Mouse (Mus musculus) adrenal gland, adult (tissue): ENCODE data around the gene Ccdc157.
"Not testable (repeated sequence)": the region's sequence is repeated elsewhere in the genome, so short reads cannot be mapped to it uniquely, and the experiment has no call there.

ENCODE experiments used
- DNase-seq, 2 experiments: peaks; one replicate each; pipeline ENCODE4 v3.0.0; 2022 to 2023; ENCODE audit warnings: low spot score in 1 of 2; ENCODE audit not compliant: inconsistent age in 2 of 2

The Ccdc157 gene

DNA sequence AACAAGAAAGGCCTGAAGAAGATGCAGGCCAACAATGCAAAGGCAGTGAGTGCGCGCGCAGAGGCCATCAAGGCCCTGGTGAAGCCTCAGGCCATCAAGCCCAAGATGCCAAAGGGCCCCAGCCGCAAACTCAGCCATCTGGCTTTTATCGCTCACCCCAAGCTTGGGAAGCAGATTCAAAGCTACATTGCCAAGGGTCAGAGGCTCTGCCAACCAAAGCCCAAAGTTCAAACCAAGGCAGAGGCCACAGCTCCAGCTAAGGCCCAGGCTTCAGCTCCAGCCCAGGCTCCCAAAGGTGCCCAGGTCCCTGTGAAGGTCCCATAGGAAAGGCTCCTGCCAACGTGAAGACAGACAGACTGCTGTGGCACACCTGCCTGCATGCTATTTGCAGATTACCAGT is 52.2 kb downstream of the Ccdc157 start:
- DNase-seq = not testable (repeated sequence)

DNA sequence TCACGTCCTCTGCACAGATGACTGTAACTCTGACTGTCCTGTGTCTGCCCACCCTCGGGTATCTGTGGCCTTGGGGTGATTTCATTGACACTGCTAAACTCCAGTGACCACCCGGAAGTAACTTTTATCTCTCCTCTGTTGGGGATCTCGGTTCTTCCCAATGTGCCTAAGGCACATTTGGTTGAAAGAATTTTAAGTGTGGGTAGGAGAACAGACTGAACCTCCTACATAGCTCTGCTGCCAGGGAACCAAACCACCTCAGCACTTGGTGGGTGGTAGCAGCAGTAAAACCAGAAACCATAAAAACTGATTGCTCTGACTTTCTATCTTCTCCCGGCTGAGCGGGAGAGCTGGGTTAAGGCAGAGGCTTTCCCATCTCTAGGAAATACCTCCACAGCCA is 54.6 kb downstream of the Ccdc157 start:
- DNase-seq = no peak

DNA sequence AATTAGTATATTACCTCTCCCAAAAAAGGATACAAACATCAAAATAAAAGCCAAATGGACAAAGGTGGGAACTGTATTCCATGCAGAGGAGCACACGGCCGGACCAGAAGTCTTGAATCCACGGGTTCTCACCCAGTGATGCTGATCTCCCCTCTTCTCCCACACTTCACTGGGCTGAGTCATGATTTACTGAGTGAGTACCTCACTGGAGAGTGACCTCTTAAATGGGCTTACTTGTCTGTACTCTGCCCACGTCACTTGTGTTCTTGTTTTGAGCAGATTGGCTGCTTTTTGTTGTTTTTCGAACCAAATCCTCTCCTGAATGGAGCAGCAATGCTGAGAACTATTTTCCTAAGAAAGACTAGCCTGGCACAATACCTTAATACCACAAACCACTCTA is 55.1 kb downstream of the Ccdc157 start:
- no peak for DNase-seq

DNA sequence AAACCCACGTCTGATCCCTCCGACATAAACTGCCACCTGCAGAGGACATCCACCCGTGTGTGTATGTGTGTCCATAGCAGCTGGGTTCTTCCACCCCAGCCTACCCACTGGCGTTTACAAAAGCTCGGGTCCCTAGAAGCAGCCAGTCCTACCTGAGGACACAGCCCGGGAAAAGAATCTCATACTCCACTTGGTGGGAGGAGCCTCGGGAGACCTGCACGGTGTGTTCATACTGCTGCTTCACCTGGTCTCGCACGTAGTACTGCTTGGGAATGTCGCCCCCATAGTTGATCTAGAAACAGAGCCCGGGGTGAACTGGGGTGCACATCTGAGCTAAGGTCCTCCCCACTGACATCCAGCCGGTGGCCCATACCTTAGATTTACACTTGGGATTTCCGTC is 56.6 kb downstream of the Ccdc157 start:
- DNase-seq = no peak

DNA sequence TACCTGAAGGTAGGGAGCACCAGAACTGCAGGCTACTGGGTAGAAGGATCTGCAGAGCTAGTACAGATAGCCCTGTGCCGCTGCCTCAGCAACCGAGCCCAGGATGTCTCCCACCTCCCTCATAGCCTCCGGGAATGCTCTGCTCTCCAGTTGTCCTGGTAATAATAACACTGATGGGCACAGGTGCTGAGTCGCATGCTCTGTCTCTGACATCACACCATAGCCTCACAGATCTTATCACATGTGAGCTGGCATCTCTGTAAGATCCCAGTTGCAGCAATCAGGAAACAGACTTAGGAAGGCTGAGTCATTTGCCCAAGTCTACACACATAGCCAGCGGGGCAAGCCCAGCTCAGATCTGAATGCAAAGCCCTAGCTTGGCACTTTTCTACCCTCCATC is 58.2 kb downstream of the Ccdc157 start:
- DNase-seq = peak; percentile 36 to 51

DNA sequence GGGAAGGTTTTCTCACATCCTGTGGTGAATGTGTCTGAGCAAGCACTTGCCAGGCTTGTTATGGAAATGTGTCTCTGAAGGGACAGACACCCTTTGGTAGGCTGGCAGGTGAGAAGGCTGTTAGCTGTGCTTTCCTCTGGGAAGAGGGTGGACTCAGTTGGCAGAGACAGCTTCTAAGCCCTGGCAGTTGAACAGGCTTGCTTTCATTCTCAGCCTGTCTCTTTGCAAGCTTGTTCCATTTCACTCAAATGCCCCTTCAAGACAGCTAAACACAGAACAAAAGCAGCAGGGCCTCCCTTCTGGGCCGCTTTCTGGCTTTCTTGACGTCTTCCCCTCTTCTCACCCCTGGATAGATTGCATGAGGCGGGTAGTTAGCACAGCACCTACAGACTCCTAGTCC is 60.6 kb downstream of the Ccdc157 start:
- no peak for DNase-seq

DNA sequence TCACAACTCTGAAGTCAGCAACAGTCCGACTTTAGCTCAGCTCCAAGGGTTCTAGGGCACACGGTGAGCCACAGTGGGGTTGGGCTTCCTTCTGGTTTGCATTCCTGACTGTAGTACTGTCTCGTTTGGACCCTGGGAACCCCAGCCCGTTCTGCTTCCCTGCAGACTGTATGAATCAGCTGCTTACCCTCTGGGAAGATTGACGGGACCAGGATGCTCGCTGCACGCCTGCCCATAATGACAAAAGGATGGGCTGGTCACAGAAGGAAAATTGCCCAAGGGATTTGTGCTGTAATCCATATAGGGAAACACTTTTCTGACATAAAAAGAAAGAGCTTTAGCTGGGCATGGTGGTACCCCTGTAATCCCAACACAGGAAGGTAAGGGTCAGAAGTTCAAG is 61.3 kb downstream of the Ccdc157 start:
- DNase-seq = no peak

DNA sequence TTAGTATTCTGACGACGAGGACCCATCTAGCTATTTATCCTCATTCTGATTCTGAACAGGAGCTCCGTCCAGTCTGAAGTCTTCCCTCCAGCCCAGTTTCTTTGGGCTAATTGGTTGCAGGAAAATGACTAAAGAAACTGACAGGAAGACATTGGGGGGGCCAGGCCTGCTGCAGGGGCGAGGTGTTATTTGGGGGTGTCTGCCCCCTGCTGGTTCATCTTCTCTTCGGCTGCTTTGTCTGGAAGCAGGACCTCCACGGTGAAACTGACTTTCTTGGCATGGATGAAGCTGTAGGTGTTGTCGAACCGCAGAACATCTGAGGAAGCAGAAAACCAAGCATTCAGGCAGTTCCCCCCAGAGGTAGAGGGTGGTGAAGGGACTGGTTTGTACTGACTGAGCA is 62.0 kb downstream of the Ccdc157 start:
- no peak for DNase-seq

DNA sequence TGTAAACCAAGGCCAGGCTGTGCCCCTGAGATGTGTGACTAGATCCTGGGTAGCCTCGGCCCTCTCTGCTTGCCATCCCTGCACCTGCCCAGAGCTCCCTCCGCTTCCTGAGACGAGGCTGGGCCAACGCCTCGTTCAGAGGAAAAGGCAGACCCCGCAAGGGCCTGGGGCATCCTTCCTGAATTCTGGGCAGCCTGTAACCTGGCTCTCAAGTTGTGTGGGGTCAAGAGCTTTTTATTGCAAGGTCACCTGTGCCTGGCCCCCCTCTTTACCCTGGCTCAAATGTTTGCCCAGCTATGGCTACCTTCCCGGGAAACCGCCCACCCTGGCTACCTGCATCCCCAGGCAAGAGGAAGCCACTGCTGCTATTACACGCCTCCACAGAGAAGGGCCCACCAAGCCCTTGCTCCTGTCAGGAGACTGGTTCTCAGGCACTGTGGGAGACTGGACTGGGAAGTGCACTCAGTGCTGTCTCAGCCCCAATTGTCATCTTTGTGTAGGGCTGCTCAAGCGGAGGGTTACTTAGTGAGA is 62.9 kb downstream of the Ccdc157 start:
- DNase-seq = peak in 1 of 2 experiments; percentile 52

DNA sequence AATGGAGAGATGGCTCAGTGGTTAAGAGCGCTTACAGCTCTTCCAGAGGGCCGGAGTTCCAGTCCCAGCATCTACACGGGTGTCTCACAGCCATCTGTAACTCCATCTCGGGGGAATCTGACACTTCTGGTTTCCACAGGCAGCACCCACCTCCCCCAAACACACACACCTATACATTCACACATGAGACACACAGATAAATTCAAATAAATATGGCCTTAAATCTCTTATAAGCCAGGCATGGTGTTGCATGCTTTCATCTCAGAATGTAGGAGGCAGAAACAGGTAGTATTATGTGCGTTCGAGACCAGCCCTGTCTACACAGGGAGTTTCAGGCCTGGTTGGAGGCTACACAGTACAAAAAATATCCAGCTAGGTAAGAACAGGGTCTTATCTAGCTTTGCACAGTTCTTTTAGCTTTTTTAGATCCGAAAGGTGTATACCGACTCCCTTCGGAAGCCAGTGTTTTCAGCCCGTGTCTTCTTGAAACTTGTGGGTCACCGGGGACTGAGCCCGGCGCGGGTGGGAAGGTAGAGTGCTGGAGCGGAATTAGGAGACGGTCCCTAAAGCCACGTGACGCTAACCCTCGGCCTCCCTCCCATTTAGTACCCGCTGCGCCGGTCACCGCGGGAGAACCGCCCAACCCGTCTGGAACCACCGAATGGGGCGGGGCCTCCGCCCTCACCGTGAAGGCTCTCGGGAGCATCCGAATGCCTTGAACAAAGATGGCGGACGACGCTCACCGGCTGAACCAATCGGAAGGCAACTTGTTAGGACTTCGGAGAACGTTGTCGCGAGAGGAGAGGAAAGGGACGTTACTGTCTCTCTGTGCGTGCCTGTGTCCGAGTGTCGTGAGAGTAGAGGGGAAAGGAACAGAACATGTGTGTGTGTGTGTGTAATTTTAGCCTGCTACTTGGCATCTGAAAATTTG is 63.8 kb downstream of the Ccdc157 start:
- peak; percentile 99 for DNase-seq

DNA sequence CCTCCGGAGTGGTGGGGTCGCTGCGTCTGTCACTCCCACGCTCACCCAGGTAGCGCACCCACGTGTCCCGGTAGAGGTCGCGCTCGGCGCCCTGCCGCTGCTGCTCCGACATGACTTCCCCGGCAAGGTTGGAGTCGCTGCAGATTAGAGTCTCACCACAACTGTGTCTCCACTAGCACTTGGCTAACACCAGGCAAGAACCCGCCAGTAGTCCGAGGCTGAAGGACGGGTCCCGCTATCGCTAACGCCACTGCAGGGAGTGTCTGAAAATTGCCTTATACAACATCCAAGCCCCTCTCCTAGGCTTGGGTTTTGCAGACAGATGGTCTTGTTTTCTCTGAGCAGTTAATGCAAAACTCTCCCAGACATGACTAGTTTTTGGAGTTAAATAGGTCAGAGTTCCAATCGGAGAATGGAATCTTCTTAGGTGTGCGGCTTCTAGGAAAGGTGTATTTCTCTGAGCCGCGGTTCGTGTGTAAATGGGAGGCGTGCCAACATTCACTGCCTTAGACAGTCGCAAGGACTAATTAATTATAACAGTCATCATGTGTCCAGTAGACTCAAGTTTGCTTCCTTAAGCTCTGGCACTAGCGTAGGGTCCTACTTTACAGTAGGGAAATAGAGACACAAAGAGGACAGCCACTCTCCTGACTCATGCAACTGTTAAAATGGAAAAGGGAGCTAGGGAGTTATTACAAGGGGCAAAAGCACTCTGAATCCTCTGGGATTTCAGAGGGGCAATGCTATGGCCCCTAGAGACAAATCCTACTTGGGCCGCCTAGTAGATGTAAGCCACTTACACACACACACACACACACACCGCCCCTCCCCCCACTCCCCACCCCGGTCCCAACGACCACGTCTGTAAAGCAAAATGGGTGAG is 64.7 kb downstream of the Ccdc157 start, which contains the start of gene Mtfp1:
TSS of gene Mtfp1 (minus strand) at position 275 of the 883 bp plus-strand sequence.
- peak; percentile 75 to 93 for DNase-seq

DNA sequence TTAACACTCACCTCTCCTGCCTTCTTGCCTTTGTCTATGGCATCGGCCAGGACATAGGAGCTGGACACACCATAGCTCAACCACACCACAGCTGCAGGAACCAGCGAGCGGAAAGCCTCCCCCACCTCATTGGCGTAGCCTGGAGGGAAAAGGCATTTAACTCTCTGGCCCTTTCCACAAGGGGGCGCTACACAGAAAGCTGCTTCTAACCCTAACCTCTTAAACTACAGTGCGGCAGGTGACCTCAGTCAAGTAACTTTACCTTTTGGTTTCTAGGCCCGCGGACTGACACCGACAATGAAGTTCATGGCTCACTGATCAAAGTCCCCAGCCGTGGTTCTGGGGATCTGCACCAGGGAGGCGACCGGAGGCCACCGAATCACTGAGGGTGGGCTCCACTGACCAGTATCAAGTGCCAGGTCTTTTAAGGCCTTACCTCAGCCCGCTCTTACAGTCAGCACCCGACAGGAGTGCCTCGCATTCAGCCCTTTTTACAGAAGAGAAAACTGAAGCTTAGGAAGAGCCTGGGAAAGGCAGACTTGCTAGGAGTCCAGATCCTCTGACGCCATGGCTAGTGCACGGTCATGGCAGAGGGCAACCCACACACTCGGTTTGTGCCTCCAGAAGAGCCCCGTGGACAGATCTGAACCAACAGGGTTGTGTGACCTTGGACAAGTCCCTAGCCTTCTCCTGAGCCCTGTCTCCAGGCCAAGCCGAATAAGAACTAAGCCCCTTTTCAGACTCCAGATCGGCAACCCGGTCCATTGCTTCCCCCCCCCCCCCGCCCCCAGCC is 65.5 kb downstream of the Ccdc157 start:
- DNase-seq = peak; percentile 72 to 91

DNA sequence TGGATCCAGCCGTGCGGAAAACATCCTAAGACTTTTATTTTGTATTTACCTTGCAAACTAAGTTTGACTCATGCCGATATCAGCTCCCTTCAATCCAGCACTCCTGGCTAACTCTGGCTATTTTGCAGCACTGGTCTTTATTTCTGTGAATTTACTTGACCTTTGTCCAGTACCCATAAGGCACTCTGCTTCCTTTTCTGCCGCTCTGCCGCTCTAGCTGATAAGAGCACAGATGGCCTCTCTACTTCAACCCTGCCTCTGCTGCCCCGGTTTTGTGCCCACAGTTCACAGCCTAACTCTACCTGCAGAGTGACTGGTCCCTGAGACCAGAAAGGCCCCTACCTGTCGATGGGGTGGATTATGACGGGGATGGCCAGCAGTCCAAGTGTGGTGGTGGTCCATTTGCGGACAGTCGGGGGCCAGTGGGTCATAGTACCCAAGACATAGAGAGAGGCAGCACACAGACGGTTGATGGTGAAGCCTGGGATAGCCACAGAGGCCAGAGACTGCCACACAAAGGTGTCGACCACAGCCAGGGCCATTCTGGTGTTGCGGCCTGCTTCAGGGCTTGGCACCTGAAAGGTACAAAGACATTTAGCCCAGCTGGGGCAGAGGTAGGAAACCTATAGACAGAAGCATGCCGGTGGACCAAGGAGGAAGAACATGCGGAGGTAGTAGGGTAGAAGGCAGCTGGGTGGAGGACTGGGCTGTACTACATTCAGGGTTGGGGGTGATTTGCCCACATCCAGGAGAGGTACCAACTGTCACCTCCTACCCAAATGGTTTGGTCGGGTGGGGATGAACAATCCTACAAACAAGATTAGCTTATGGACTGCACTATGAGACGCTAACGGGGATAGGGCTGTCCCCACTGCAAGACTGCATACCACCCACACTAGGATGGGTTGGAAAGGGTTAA is 66.4 kb downstream of the Ccdc157 start:
- DNase-seq = peak in 1 of 2 experiments; percentile 30
